Mouse (Mus musculus) CH12.LX (cell line): ENCODE results near the gene Dennd1a. TPM values are rescaled to one million over a fixed set of nuclear protein-coding genes. Genes with fewer than 3 reads are reported as not detected.

Experiments
- DNase-seq: peaks from one replicate; pipeline ENCODE4 v3.0.0-alpha.2; 2013; ENCODE audit errors: extremely low read depth
- H3K27ac ChIP-seq: 2 replicates; pipeline ENCODE4 v1.5.1; 2012; ENCODE audit warnings: low read depth, mild to moderate bottlenecking, control low read depth, moderate library complexity; ENCODE audit not compliant: insufficient read depth
- H3K27me3 ChIP-seq: replicated peaks from 2 replicates; pipeline ENCODE3; 2012; ENCODE audit warnings: inconsistent platforms
- H3K36me3 ChIP-seq, 2 experiments: replicated peaks in 1 of 2; 2 replicates each; pipeline versions ENCODE3 to v1.6.1; 2012; ENCODE audit warnings: inconsistent platforms in 1 of 2, low read length in 1 of 2, mild to moderate bottlenecking in 1 of 2, mixed read lengths in 1 of 2, moderate library complexity in 1 of 2; ENCODE audit not compliant: control insufficient read depth in 1 of 2, insufficient read depth in 1 of 2
- H3K4me1 ChIP-seq, 2 experiments: 2 replicates each; pipeline ENCODE4 v1.6.1; 2012; ENCODE audit warnings: inconsistent platforms in 1 of 2, moderate library complexity in 1 of 2; ENCODE audit not compliant: insufficient read depth in 2 of 2, control insufficient read depth in 1 of 2
- H3K4me2 ChIP-seq: 2 replicates; pipeline ENCODE4 v1.6.1; 2012; ENCODE audit warnings: low read depth, mild to moderate bottlenecking, control low read depth; ENCODE audit not compliant: poor library complexity, insufficient read depth, severe bottlenecking
- H3K4me3 ChIP-seq, 3 experiments: fragments of 150-350 bp in 1 of 3; sonication (generic) in 1 of 3; replicated peaks in 1 of 3; 2 replicates each; pipeline versions ENCODE3 to v1.5.1; 2011 to 2012; ENCODE audit warnings: low read depth in 2 of 3, low read length in 2 of 3, mild to moderate bottlenecking in 2 of 3, moderate library complexity in 2 of 3, control low read depth in 1 of 3, improper control_type of control experiment in 1 of 3, inconsistent platforms in 1 of 3, mixed read lengths in 1 of 3; ENCODE audit not compliant: poor library complexity in 1 of 3
- H3K79me2 ChIP-seq: replicated peaks from 2 replicates; pipeline ENCODE4 v1.6.1; 2012; ENCODE audit warnings: mild to moderate bottlenecking, moderate library complexity; ENCODE audit not compliant: control insufficient read depth, poor library complexity, insufficient read depth, severe bottlenecking; ENCODE audit errors: extremely low read depth
- H3K9ac ChIP-seq: 2 replicates; pipeline ENCODE4 v1.6.1; 2012; ENCODE audit warnings: low read depth, mild to moderate bottlenecking, control low read depth, moderate library complexity; ENCODE audit not compliant: insufficient read depth
- H3K9me3 ChIP-seq: replicated peaks from 2 replicates; pipeline ENCODE3; 2012; ENCODE audit warnings: low read length, inconsistent platforms, mixed read lengths
- BHLHE40 ChIP-seq: IDR thresholded peaks from 2 replicates; pipeline ENCODE4 v1.6.1; 2011; ENCODE audit warnings: mild to moderate bottlenecking, low read depth, low read length, improper control_type of control experiment
- CTCF ChIP-seq, 2 experiments: IDR thresholded peaks in 1 of 2; conservative IDR thresholded peaks in 1 of 2; 2 replicates each; pipeline ENCODE4 v1.5.1; 2011 to 2012; ENCODE audit warnings: low read depth in 2 of 2, low read length in 2 of 2, improper control_type of control experiment in 1 of 2, inconsistent platforms in 1 of 2, mild to moderate bottlenecking in 1 of 2, moderate library complexity in 1 of 2
- ELF1 ChIP-seq: IDR thresholded peaks from 2 replicates; pipeline ENCODE4 v1.6.1; 2014; ENCODE audit warnings: low read depth, mild to moderate bottlenecking, inconsistent platforms, low read length, improper control_type of control experiment
- ETS1 ChIP-seq: conservative IDR thresholded peaks from 2 replicates; pipeline ENCODE4 v1.6.1; 2012; ENCODE audit warnings: low read depth, mild to moderate bottlenecking, inconsistent platforms, low read length, improper control_type of control experiment, moderate library complexity
- JUN ChIP-seq: IDR thresholded peaks from 2 replicates; pipeline ENCODE4 v1.6.1; 2011; ENCODE audit warnings: low read depth, mild to moderate bottlenecking, low read length, improper control_type of control experiment, moderate library complexity; ENCODE audit not compliant: insufficient read depth
- JUND ChIP-seq: conservative IDR thresholded peaks from 2 replicates; pipeline ENCODE4 v1.6.1; 2011; ENCODE audit warnings: low read depth, low read length, improper control_type of control experiment
- MEF2A ChIP-seq: IDR thresholded peaks from 2 replicates; pipeline ENCODE4 v1.6.1; 2014; ENCODE audit warnings: low read depth, mild to moderate bottlenecking, inconsistent platforms, low read length, improper control_type of control experiment, borderline replicate concordance
- NELFE ChIP-seq: IDR thresholded peaks from 2 replicates; pipeline ENCODE4 v1.6.1; 2011; ENCODE audit warnings: low read depth, low read length, improper control_type of control experiment
- POLR2AphosphoS2 ChIP-seq: IDR thresholded peaks from 2 replicates; pipeline ENCODE4 v1.6.1; 2011; ENCODE audit warnings: low read depth, low read length, improper control_type of control experiment
- RCOR1 ChIP-seq: conservative IDR thresholded peaks from 2 replicates; pipeline ENCODE4 v1.6.1; 2012; ENCODE audit warnings: low read depth, mild to moderate bottlenecking, inconsistent platforms, low read length, improper control_type of control experiment
- SMC3 ChIP-seq: IDR thresholded peaks from 2 replicates; pipeline ENCODE4 v1.6.1; 2011; ENCODE audit warnings: low read depth, low read length, improper control_type of control experiment
- TCF12 ChIP-seq: IDR thresholded peaks from 2 replicates; pipeline ENCODE4 v1.6.1; 2014; ENCODE audit warnings: low read depth, mild to moderate bottlenecking, inconsistent platforms, low read length, improper control_type of control experiment
- UBTF ChIP-seq: IDR thresholded peaks from 2 replicates; pipeline ENCODE4 v1.6.1; 2012; ENCODE audit warnings: low read depth, mild to moderate bottlenecking, inconsistent platforms, low read length, improper control_type of control experiment, moderate library complexity
- USF2 ChIP-seq: conservative IDR thresholded peaks from 2 replicates; pipeline ENCODE4 v1.6.1; 2011; ENCODE audit warnings: low read depth, low read length, improper control_type of control experiment
- ZC3H11A ChIP-seq: IDR thresholded peaks from 2 replicates; pipeline ENCODE4 v1.6.1; 2012; ENCODE audit warnings: low read depth, mild to moderate bottlenecking, inconsistent platforms, low read length, improper control_type of control experiment
- ZMIZ1 ChIP-seq: IDR thresholded peaks from 2 replicates; pipeline ENCODE4 v1.6.1; 2012; ENCODE audit warnings: low read depth, mild to moderate bottlenecking, inconsistent platforms, low read length, improper control_type of control experiment
- dilution Hi-C: fragments of 300-500 bp; cut with MboI; formaldehyde crosslinking; loops from 2 replicates; pipeline ENCODE4 v1.14.3; 2020; ENCODE audit warnings: low sequenced_read_pairs; ENCODE audit not compliant: extremely low pct_unique_long_range_greater_than_20kb, extremely low pct_ligation_motif_present
- in situ Hi-C: fragments of 300-500 bp; cut with MboI; formaldehyde crosslinking; loops from 3 replicates; pipeline ENCODE4 v1.14.3; 2019; ENCODE audit warnings: low sequenced_read_pairs, low pct_ligation_motif_present, low pct_unique_long_range_greater_than_20kb, mixed read lengths
- polyA plus RNA-seq: library from polyadenylated mRNA; unstranded; fragments of >175 nt; gene quantifications from 2 replicates; pipeline ENCODE4 v1.2.1, GENCODE M21; 2012; ENCODE audit warnings: low read depth; ENCODE audit not compliant: insufficient read length
- total RNA-seq, 2 experiments: library from RNA; depleted of rRNA; stranded (reverse); fragments of 300-350 nt in 1 of 2; fragments of >200 nt in 1 of 2; gene quantifications; 2 replicates each; pipeline ENCODE4 v1.2.3; 2012 to 2014

The Dennd1a gene
- total and polyA plus RNA-seq, 3 experiments, result 2.7 to 7.3 (median 4.3) TPM

GRCm38 (mm10) chr2:38102674-38103073 lies 184.5 kb downstream of the Dennd1a start:
- Histone ChIP-seq H3K79me2 (no peaks in the 10 kb centered on the region), H3K9me3 (no peaks in the 10 kb centered on the region), H3K27ac (no peak overlapping the region), H3K27me3 (no peaks in the 10 kb centered on the region), H3K36me3 (peaks cover 0 to 3% of the 10 kb centered on the region in 2 experiments), H3K4me3 (no peak overlapping the region), H3K9ac (no peak overlapping the region), H3K4me1 (no peaks in the 10 kb centered on the region), H3K4me2 (no peak overlapping the region)
- in situ Hi-C loops, result no loop called here
- dilution Hi-C loops, result no loop called here
- TF ChIP-seq USF2, result no peak
- TF ChIP-seq NELFE, result no peak
- TF ChIP-seq JUN, result no peak
- TF ChIP-seq JUND, result no peak
- TF ChIP-seq MEF2A, result no peak
- TF ChIP-seq RCOR1, result no peak
- no peak for TF ChIP-seq ZMIZ1
- TF ChIP-seq ELF1, result no peak
- TF ChIP-seq UBTF, result no peak
- no peak for TF ChIP-seq BHLHE40
- no peak for TF ChIP-seq ETS1
- DNase-seq, result no peak

GRCm38 (mm10) chr2:38100289-38100688 lies 186.9 kb downstream of the Dennd1a start:
- H3K79me2 ChIP-seq, result no peaks in the 10 kb centered on the region
- H3K9me3 ChIP-seq, result no peaks in the 10 kb centered on the region
- dilution Hi-C loops (no loop called here), in situ Hi-C loops (no loop called here)
- no peak overlapping the region for H3K4me3 ChIP-seq
- peaks cover 0 to 5% of the 10 kb centered on the region in 2 experiments; a peak in 1 of 4 replicates for H3K4me1 ChIP-seq
- H3K27ac ChIP-seq, result no peak overlapping the region
- TF ChIP-seq JUND (no peak), MEF2A (no peak), ZC3H11A (no peak), TCF12 (no peak), POLR2AphosphoS2 (no peak), CTCF (conservative IDR thresholded peaks at IDR 0.05 in 1 of 2, IDR thresholded peaks at IDR 0.05 in 1 of 2; ENCODE audit: low read depth in 2 of 2, low read length in 2 of 2) (no peak), SMC3 (no peak), USF2 (no peak), ETS1 (no peak), ELF1 (no peak)
- TF ChIP-seq, all 38 proteins: peak for 0
- H3K4me2 ChIP-seq, result no peak overlapping the region
- H3K27me3 ChIP-seq, result no peaks in the 10 kb centered on the region
- no peak overlapping the region for H3K9ac ChIP-seq
- DNase-seq, result no peak
- peaks cover 0 to 3% of the 10 kb centered on the region in 2 experiments for H3K36me3 ChIP-seq
